Mouse (Mus musculus): Measurements from ENCODE around the gene 3110082I17Rik.

3110082I17Rik gene

GRCm38 (mm10) chr5:139378986-139379629 is 81.2 kb downstream of the 3110082I17Rik start:
- DNase-seq (ENCODE audit: low spot score in 2 of 2): no peak

GRCm38 (mm10) chr5:139378271-139378556 is 82.1 kb downstream of the 3110082I17Rik start:
- DNase-seq (ENCODE audit: low spot score in 2 of 2): no peak

- no peak for DNase-seq (ENCODE audit: low spot score in 2 of 2)
These were observed 82.7 kb downstream of the 3110082I17Rik start, which contains the start of gene Gpr146 for GRCm38 (mm10) chr5:139377468-139378270. Gene Gpr146, plus strand, starts transcription at chr5:139377697.

- no peak for DNase-seq (ENCODE audit: low spot score in 2 of 2)
These were observed 85.5 kb downstream of the 3110082I17Rik start for GRCm38 (mm10) chr5:139374841-139375240.

GRCm38 (mm10) chr5:139373889-139374444 is 86.4 kb downstream of the 3110082I17Rik start:
- no peak for DNase-seq (ENCODE audit: low spot score in 2 of 2)

GRCm38 (mm10) chr5:139373126-139373525 is 87.2 kb downstream of the 3110082I17Rik start:
- no peak for DNase-seq (ENCODE audit: low spot score in 2 of 2)

GRCm38 (mm10) chr5:139371631-139372401 is 88.5 kb downstream of the 3110082I17Rik start:
- DNase-seq (ENCODE audit: low spot score in 2 of 2): peak; percentile 78 to 82

- no peak for DNase-seq (ENCODE audit: low spot score in 2 of 2)
These were observed 89.2 kb downstream of the 3110082I17Rik start for GRCm38 (mm10) chr5:139371118-139371517.

GRCm38 (mm10) chr5:139370336-139370735 is 90.0 kb downstream of the 3110082I17Rik start:
- DNase-seq (ENCODE audit: low spot score in 2 of 2): no peak

- DNase-seq (ENCODE audit: low spot score in 2 of 2): no peak
These were observed 91.5 kb downstream of the 3110082I17Rik start for GRCm38 (mm10) chr5:139368638-139369320.

- DNase-seq (ENCODE audit: low spot score in 2 of 2): no peak
These were observed 92.4 kb downstream of the 3110082I17Rik start for GRCm38 (mm10) chr5:139367884-139368458.

- DNase-seq (ENCODE audit: low spot score in 2 of 2): no peak
These were observed 93.8 kb downstream of the 3110082I17Rik start for GRCm38 (mm10) chr5:139366484-139366883.

GRCm38 (mm10) chr5:139365827-139366226 is 94.5 kb downstream of the 3110082I17Rik start:
- no peak for DNase-seq (ENCODE audit: low spot score in 2 of 2)

- no peak for DNase-seq (ENCODE audit: low spot score in 2 of 2)
These were observed 95.3 kb downstream of the 3110082I17Rik start for GRCm38 (mm10) chr5:139364911-139365571.

- peak; percentile 84 to 94 for DNase-seq (ENCODE audit: low spot score in 2 of 2)
These were observed 95.9 kb downstream of the 3110082I17Rik start for GRCm38 (mm10) chr5:139364260-139364910.

- DNase-seq (ENCODE audit: low spot score in 2 of 2): no peak
These were observed 96.5 kb downstream of the 3110082I17Rik start for GRCm38 (mm10) chr5:139363858-139364257.

- DNase-seq (ENCODE audit: low spot score in 2 of 2): no peak
These were observed 101.1 kb downstream of the 3110082I17Rik start for GRCm38 (mm10) chr5:139359244-139359643.

- DNase-seq (ENCODE audit: low spot score in 2 of 2): no peak
These were observed 101.7 kb downstream of the 3110082I17Rik start for GRCm38 (mm10) chr5:139358653-139359052.

- peak in 1 of 2 experiments; percentile 75 for DNase-seq (ENCODE audit: low spot score in 2 of 2)
These were observed 105.0 kb downstream of the 3110082I17Rik start for GRCm38 (mm10) chr5:139355235-139355772.

- DNase-seq (ENCODE audit: low spot score in 2 of 2): no peak
These were observed 106.4 kb downstream of the 3110082I17Rik start for GRCm38 (mm10) chr5:139353946-139354345.
